Mouse (Mus musculus): ENCODE results near the gene Zfp445. TPM values are rescaled to one million over a fixed set of nuclear protein-coding genes. Genes with fewer than 3 reads are reported as not detected.

Zfp445 gene
- total and polyA plus RNA-seq, 2 experiments from 2014 or later: 77.6 to 126 TPM

- Histone ChIP-seq H3K4me3 (ENCODE audit: low read depth, low read length) (no peak overlapping the region), H3K9ac (replicated peaks; ENCODE audit: low read length, poor library complexity, severe bottlenecking) (no peak overlapping the region), H3K27me3 (ENCODE audit: insufficient read depth, low read length) (no peaks in the 10 kb centered on the region), H3K4me1 (ENCODE audit: insufficient read depth, low read length) (no peaks in the 10 kb centered on the region), H3K9me3 (ENCODE audit: low read length) (no peaks in the 10 kb centered on the region), H3K27ac (ENCODE audit: low read depth, low read length) (no peak overlapping the region), H3K36me3 (ENCODE audit: insufficient read depth, low read length) (peaks cover 11% of the 10 kb centered on the region), H3K4me2 (ENCODE audit: low read depth, low read length, poor library complexity, severe bottlenecking) (no peak overlapping the region)
- no peak for DNase-seq (ENCODE audit: low spot score)
- ATAC-seq (ENCODE audit: low FRiP score): no peak
- WGBS: 76% methylated on average over 9 of the region's 9 CpGs
- TF ChIP-seq CTCF (IDR thresholded peaks at IDR 0.05): no peak
These were observed 29.7 kb downstream of the Zfp445 start for GRCm38 (mm10) chr9:122836126-122836525.

GRCm38 (mm10) chr9:122829826-122830380 lies 35.9 kb downstream of the Zfp445 start:
- no peak for TF ChIP-seq CTCF (IDR thresholded peaks at IDR 0.05)
- no peak for DNase-seq (ENCODE audit: low spot score)

GRCm38 (mm10) chr9:122826743-122827142 lies 39.1 kb downstream of the Zfp445 start:
- no peaks in the 10 kb centered on the region for H3K27me3 ChIP-seq (ENCODE audit: insufficient read depth, low read length)
- no peaks in the 10 kb centered on the region for H3K4me1 ChIP-seq (ENCODE audit: insufficient read depth, low read length)
- H3K9ac ChIP-seq (replicated peaks; ENCODE audit: low read length, poor library complexity, severe bottlenecking): no peak overlapping the region
- no peak overlapping the region for H3K4me2 ChIP-seq (ENCODE audit: low read depth, low read length, poor library complexity, severe bottlenecking)
- ATAC-seq (ENCODE audit: low FRiP score) (no peak), DNase-seq (ENCODE audit: low spot score) (no peak)
- H3K36me3 ChIP-seq (ENCODE audit: insufficient read depth, low read length): peaks cover 41% of the 10 kb centered on the region
- no peak overlapping the region for H3K4me3 ChIP-seq (ENCODE audit: low read depth, low read length)
- H3K27ac ChIP-seq (ENCODE audit: low read depth, low read length): no peak overlapping the region
- H3K9me3 ChIP-seq (ENCODE audit: low read length): no peaks in the 10 kb centered on the region
- WGBS: 91% methylated on average over 4 of the region's 4 CpGs
- TF ChIP-seq CTCF (IDR thresholded peaks at IDR 0.05): no peak

More at GRCm38 (mm10) chr9:122829826-122830380, 35.9 kb downstream of the Zfp445 start:
- 85% methylated on average over 4 of the region's 4 CpGs for WGBS
- H3K9ac ChIP-seq (replicated peaks; ENCODE audit: low read length, poor library complexity, severe bottlenecking): no peak overlapping the region
- no peaks in the 10 kb centered on the region for H3K27me3 ChIP-seq (ENCODE audit: insufficient read depth, low read length)
- peaks cover 36% of the 10 kb centered on the region for H3K36me3 ChIP-seq (ENCODE audit: insufficient read depth, low read length)
- H3K4me3 ChIP-seq (ENCODE audit: low read depth, low read length): no peak overlapping the region
- H3K4me2 ChIP-seq (ENCODE audit: low read depth, low read length, poor library complexity, severe bottlenecking): no peak overlapping the region
- no peak for ATAC-seq (ENCODE audit: low FRiP score)
- H3K27ac ChIP-seq (ENCODE audit: low read depth, low read length): no peak overlapping the region
- no peaks in the 10 kb centered on the region for H3K9me3 ChIP-seq (ENCODE audit: low read length)
- no peaks in the 10 kb centered on the region for H3K4me1 ChIP-seq (ENCODE audit: insufficient read depth, low read length)

GRCm38 (mm10) chr9:122823374-122824017 lies 42.3 kb downstream of the Zfp445 start:
- Histone ChIP-seq H3K36me3 (ENCODE audit: insufficient read depth, low read length) (peaks cover 40% of the 10 kb centered on the region), H3K4me3 (ENCODE audit: low read depth, low read length) (no peak overlapping the region), H3K27ac (ENCODE audit: low read depth, low read length) (no peak overlapping the region), H3K4me2 (ENCODE audit: low read depth, low read length, poor library complexity, severe bottlenecking) (no peak overlapping the region), H3K4me1 (ENCODE audit: insufficient read depth, low read length) (no peaks in the 10 kb centered on the region), H3K9ac (replicated peaks; ENCODE audit: low read length, poor library complexity, severe bottlenecking) (no peak overlapping the region), H3K9me3 (ENCODE audit: low read length) (no peaks in the 10 kb centered on the region), H3K27me3 (ENCODE audit: insufficient read depth, low read length) (no peaks in the 10 kb centered on the region)
- ATAC-seq (ENCODE audit: low FRiP score) (no peak), DNase-seq (ENCODE audit: low spot score) (no peak)
- 90% methylated on average over 5 of the region's 5 CpGs for WGBS
- no peak for TF ChIP-seq CTCF (IDR thresholded peaks at IDR 0.05)

GRCm38 (mm10) chr9:122815239-122815851 lies 50.5 kb downstream of the Zfp445 start:
- Histone ChIP-seq H3K4me3 (ENCODE audit: low read depth, low read length) (no peak overlapping the region), H3K36me3 (ENCODE audit: insufficient read depth, low read length) (peaks cover 9% of the 10 kb centered on the region; the same call in 1 of the 2 replicates), H3K4me2 (ENCODE audit: low read depth, low read length, poor library complexity, severe bottlenecking) (no peak overlapping the region), H3K27me3 (ENCODE audit: insufficient read depth, low read length) (no peaks in the 10 kb centered on the region), H3K27ac (ENCODE audit: low read depth, low read length) (no peak overlapping the region), H3K9ac (replicated peaks; ENCODE audit: low read length, poor library complexity, severe bottlenecking) (no peak overlapping the region), H3K9me3 (ENCODE audit: low read length) (no peaks in the 10 kb centered on the region), H3K4me1 (ENCODE audit: insufficient read depth, low read length) (no peaks in the 10 kb centered on the region)
- no peak for TF ChIP-seq CTCF (IDR thresholded peaks at IDR 0.05)
- WGBS: 87% methylated on average over 4 of the region's 4 CpGs
- ATAC-seq (ENCODE audit: low FRiP score): no peak
- DNase-seq (ENCODE audit: low spot score): no peak

- H3K27me3 ChIP-seq (ENCODE audit: insufficient read depth, low read length): no peaks in the 10 kb centered on the region
- H3K4me2 ChIP-seq (ENCODE audit: low read depth, low read length, poor library complexity, severe bottlenecking): no peak overlapping the region
- H3K27ac ChIP-seq (ENCODE audit: low read depth, low read length): no peak overlapping the region
- no peaks in the 10 kb centered on the region for H3K4me1 ChIP-seq (ENCODE audit: insufficient read depth, low read length)
- no peak for DNase-seq (ENCODE audit: low spot score)
- TF ChIP-seq CTCF (IDR thresholded peaks at IDR 0.05): no peak
- H3K9ac ChIP-seq (replicated peaks; ENCODE audit: low read length, poor library complexity, severe bottlenecking): no peak overlapping the region
- ATAC-seq (ENCODE audit: low FRiP score): no peak
- WGBS: 93% methylated on average over 2 of the region's 2 CpGs
- H3K36me3 ChIP-seq (ENCODE audit: insufficient read depth, low read length): peaks cover 9% of the 10 kb centered on the region
- H3K4me3 ChIP-seq (ENCODE audit: low read depth, low read length): no peak overlapping the region
- H3K9me3 ChIP-seq (ENCODE audit: low read length): no peaks in the 10 kb centered on the region
These were observed 51.0 kb downstream of the Zfp445 start for GRCm38 (mm10) chr9:122814775-122815174.

All from midbrain, postnatal 0 days (tissue).